Mouse (Mus musculus) lung, postnatal 25 days (tissue): ENCODE measurements at regions not wholly inside any gene's neighbourhood (a gene's known extent, or its start where the extent isn't known, plus 50 kb on each side); places are given as distances from the start of the nearest gene placed in this dataset.

ENCODE experiments used
- DNase-seq: peaks from one replicate; pipeline ENCODE4 v3.0.0; 2022; ENCODE audit warnings: low spot score

DNA sequence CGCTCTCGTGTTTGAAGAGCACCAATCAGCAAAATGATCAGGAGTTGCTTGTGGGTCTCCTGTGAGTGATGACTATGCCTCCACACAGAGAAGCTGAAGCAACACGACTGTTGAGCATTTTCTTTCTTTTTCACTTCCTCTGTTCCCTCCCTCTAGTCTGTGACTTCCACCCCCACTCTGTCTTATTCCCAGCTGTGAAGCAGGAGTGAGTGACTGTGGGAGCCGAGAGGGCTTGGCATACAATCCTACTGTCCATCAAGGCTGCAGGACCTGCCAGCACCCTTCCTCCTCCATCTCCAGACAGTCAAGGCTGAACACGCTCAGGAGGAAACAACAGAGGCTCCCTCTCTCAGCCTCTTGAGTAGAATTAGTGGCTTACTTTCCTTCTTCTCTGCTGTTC is 401.3 kb downstream of the Plcl1 start:
- DNase-seq = peak; percentile 19

DNA sequence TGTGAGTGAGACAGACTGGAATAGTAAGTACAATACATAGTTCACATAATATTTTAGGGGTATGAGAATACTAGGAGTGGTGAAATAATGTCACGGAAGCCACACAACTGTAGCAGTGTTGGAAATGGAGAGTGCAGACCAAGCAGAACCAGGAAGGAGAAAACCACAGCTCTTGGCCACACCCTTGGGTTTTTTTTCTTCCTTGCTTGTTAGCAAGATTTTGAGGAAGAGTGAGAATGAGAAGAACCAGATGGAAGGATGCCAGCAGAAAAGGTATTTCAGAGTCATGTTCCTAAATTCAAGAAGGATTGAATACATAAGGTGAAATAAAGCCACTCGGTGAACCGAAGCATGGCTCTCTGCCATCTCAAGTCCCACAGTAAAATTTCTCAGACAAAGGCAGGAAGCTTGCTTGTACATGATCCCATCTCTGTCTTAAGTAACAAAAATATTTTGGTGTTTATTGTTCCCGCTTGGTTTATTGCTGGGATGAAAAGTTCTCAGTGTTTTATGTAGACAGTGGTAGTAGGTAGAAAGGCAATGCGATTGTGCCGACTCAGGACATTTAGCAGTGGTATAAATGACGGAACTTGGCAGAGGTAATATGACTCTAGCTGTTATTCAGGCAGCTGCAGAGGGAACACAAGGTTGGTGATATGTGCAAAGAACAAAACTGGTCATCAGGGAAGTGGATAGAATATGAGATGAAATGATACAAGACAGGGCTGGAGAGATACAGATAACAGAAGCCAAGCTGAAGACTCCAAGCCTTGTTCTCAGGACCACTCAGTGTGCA is 403.2 kb downstream of the Plcl1 start:
- DNase-seq = peak; percentile 43

DNA sequence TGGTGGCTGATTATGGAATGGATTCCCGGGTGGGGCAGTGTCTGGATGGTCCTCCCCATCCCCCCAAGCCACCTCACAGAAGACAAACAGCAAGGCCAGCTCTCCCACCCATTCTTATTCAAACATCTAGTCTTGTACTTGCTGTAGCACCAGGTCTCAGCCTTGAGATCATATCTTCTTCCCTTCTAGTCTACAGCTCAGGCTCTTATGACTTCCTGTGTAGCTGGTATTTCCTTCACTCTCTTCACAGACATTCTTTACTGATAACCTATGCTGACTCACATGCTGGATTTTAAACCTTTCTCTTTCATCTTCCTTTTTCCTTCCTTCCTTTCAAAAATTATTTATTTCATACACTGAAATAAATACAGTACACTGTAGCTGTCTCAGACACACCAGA is 406.8 kb downstream of the Plcl1 start:
- DNase-seq = no peak

DNA sequence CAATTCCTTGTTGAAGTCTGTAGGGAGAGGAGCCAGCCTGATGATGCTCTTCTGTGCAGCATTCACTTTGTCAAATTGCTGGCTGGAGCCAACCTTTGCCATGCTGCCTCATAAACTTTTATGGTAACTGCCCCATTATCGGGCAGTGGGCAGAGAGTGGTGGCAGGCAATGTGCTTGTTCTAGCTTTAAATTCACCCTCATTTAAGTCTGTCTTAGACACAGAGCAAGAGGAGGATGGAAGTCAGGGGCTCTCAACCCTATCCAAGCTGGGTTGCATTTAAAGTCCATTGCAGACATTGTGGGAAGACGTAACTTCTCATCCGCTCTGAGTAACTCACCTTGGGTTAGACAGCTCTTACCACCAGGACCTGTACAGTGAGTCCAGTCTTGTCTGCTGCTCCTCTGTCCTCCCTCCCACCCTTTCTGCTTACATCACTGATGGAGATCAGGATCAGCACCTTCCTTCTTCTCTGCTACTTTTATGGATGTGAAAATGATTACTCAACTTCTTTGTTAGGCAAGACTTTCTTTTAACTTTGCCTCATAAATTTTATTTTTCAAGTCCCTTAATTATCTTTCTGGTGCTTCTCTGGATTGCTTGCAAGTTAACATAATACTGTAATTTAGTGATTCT is 415.3 kb downstream of the Plcl1 start:
- no peak for DNase-seq

DNA sequence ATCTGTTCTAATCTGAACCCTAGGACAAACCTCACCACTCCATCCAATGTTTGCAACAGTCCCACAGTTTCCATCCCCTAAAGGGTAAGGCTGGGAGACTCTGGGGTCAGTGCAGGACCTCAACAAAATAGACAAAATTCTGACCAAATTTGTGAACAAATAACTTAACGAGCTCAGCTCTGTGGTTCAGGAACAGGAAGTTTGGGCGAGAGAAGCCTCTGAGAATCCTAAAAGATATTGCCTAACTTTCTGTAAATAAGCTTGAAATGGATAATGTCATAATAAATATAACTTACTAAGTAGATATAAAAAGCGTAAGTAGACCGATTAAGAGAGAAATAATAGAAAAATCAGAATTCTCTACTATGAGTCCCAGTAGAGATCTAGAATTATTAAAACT is 416.9 kb downstream of the Plcl1 start:
- no peak for DNase-seq

DNA sequence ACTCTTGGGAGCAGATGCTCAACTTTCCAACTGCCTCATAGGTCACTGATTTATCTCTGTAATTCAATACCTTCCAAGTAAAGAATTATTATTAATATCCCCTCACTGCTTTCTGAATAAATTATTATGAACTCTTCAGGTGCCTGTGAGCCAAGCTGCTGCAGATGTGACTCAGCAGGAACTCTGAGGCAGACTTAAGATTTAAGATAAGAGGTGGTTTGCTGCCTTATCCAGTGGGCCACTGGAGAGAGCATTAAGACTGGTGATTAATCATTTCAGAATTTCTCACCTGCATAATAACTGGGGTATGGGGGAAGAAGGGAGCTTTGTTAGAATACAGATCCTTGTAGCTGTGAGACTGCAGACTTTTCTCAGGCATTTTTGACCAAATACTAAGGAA is 421.5 kb downstream of the Plcl1 start:
- no peak for DNase-seq

DNA sequence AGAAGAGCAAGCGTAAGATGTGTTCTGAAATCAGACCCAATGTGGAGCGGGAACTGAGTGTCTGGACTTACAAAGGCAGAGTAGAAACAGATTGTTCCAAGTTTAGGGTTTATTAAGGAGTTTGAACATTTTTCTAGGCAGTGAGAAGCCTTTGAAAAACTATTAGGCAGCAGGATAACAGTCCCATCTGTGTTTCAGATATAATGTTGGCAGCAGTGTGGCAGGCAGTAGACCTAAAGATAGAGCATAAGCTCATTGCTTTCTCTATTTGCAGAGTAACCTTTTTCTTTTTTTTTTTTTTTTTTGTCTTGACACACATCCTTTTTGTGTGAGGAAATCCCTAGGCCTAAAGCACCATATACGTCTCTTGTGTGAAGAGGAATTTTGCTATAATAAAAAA is 429.6 kb downstream of the Plcl1 start:
- DNase-seq = no peak

DNA sequence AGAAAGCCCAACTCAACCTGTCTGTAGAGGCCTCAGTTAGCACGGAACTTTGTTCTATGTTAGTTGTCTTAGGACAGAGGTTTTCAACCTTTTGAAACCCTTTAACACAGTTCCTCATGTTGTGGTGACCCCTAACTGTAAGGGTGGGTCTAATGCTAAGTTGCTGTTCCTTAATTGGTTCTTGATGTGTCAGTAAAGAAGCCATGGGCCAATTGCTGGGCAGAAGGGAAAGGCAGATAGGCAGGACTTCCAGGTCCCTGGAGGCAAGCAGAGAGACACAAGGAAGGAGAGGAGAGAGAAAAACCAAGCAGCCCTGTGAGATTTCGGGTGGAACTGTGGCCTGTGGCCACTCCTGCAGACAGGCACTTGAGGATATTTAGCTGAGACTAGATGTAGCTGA is 431.0 kb downstream of the Plcl1 start:
- DNase-seq = peak; percentile 5

DNA sequence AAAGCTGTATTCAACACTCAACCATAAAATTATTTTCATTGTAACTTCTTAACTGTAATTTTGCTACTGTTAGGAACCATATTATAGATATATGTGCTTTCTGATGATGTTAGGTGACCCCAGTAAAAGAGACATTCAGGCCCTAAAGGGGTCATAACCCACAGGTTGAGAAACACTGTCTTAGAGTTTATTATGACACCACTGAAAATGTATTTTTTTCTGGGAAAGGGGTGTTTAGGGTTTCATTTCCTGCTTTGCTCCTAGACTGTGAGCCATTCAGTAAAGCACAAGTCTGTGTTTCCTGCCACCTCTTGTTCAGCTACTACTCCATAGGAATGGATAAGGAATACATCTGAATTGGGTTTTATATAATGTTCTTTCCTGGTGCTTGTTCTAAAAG is 431.6 kb downstream of the Plcl1 start:
- DNase-seq = no peak

DNA sequence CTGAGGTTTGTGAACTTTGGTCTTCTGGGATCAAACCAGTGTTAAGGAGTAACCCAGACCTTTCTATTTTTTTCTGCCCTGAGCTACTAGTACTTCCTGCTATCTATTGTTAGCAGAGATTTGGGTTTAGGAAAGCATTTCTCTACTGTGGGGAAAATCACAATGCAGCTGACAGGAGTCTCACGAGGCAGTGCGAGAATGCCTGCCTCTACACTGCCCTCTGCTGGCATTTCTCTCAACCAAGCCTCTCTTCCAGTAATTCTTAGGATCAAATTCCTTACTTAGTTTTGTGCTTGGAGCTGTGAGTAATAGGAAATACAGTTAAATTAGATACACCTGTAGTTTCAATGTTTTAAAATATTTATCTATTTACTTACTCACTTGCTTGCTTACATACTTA is 432.4 kb downstream of the Plcl1 start:
- peak; percentile 46 for DNase-seq

DNA sequence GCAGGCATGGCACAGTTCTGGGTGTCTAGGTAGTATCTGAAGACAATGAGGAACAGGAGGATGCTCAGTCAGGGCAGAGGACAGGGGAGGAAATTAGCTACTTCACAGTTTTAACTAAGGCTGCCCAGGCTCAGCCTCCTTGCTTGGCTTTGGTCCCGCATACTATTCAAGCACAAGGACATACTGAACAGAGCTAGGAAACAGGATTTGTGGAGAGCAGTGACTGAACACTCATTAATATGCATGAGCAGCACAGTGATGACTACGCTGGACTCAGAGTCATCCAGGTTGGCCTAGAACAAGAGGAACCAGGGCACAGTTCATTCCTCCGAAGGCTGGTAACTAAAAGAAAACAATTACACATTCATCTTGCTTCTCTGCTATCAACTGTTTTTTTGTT is 443.1 kb downstream of the Plcl1 start:
- no peak for DNase-seq

DNA sequence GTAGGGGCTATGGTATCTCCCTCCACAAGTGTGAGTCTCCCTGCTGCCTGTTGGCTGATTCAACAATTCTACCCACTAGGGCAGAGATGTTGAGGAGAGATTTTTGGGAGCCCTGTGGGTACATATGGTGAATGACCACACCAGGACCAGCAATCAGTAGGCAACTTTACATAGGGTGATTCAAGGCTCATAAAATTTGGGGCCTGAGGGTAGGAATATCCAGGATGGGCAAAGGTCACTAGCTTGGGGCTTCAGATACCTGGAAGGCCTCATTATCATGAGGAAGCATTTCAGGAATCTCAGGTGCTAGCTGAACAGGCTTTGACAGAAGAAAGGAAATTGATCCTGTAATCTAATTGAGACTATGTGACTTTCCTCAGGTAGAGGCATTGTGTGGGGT is 446.6 kb downstream of the Plcl1 start:
- DNase-seq = no peak

DNA sequence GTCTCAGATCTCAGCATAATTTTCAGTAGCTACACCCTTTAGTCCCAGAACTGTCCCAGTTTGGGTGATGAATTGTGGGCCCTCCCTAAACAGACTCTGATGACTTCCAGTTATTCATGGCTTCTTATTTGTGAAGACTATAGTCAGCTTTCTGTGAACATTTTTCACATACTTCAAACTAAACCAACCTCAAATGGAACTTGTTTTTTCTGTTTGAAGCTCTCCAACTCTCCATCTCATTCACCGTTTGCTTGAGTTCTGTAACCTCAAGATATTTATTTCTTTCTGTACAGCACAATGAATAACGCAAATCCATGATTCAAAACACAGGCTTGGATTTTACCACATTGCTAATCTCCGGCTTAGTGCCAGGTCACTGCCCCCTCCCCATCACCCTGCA is 453.4 kb downstream of the Plcl1 start:
- no peak for DNase-seq

DNA sequence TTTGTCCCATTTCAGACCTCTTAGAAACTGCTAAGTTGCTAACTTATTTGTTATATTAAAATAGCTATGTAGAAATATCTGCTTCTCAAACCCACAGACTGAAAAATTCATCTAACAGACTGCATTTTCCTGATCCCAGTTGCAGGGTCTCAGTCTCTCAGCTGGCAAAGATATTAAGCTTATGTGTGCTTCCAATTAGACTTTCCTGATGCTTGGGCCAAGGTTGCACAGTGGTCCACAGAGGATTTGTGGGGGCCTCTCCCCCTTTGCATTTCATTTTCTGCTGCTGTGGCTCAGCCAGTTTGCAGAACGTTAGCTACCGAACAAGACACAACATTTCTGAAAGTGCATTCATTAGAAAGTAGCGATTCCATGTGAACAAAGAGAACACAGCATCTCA is 457.4 kb downstream of the Plcl1 start:
- DNase-seq = no peak

DNA sequence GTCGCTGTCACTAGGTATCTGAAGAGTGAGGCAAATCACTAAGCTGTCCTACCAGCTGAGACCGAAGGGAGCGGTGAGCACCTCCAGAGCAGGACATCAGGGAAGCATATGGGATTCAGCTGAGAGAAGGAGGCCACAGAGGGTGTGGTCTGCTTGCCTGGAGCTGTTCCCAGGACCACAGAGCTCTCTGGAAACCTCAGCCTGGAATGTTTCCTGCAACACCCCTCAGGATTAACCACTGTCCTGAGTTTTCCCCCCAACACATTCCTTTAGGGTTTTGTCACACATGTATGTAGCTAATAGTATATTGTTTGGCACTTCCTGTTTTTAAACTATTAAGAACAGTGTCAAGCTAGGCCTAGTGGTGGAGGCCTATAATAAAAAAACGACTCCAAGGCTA is 459.6 kb downstream of the Plcl1 start:
- DNase-seq = no peak

DNA sequence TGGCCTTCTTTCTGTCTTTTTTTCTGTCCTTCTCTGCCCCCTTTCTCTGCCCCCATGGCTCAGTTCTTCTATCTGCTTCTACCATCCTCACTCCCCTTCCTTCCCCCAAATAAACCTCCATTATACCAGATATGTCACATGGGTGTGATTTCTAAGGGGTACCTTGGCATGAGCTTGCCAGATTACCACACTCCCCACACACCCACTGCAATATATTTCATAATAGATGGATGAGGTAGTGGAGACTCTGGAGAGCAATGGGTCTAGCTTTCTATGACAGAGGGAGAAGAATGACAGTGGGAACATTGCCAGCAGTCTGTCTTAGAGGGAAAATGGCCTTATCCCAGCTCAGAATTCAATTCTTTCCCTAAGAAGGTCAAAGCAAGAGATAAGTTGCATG is 461.0 kb downstream of the Plcl1 start:
- no peak for DNase-seq

DNA sequence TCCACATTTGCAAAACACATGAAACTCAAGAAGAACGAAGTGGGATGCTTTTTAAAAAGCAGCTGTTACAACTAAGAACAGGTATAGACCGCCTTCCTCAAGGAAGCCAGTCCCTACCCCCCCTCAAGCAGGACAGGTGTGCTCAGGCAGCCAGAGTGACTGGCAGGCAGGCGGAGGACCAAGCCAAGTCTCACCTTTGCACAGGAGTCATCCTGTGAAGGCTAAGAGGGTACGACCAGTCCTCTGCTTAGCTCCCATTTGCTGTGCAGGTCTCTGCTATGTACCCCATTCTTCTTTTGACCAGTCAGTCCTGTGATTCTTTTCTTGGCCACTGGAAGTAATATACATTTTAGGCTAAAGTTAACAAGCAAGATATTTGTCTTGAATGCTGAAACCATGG is 467.9 kb downstream of the Plcl1 start:
- DNase-seq = no peak

DNA sequence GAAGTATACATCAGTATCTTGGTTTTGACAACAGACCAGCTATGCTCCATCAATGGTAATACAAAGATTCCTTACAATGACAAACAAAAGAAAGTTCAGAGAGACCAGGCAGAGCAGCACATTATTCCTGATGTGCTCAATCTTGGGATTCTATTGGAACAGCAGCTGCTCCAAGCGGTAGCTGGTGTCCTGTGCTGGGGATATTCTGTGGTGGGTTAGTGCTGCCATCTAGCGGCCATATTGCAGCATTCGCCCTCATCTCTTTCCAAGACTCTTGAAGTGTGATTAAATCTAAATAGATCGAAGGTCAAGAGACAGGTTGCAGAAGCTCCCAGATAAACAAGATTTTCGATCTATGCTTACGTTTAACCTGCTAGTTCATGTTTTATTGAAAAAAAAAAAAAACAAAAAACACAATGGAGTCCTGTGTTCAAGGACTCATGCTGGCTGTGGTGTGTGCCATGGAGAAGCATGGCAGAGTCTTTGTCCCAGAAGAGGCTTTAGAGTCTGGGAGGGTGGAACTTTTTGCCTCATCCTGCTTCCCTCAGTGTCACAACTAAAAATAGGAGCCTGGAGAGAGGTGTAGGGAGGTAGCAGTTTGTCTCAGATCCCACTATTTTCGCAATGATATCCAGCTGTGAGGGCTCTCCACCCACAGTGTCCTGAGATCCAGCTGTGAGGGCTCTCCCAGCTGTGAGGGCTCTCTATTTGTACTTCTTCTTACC is 468.6 kb downstream of the Plcl1 start:
- DNase-seq = peak; percentile 52

DNA sequence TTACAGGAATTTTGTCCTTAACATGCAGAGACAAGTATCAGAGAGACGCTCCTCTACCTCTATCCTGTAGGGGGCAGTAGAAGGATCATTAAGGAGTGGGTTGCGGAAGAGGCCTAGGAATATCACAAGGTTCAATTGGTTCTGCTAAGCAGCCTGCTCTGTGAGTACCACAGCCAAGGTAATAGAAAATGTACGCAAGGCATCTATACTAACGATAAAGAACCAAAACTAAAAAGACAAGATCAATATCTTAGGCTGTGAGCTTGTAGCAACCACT is 469.1 kb downstream of the Plcl1 start:
- no peak for DNase-seq

DNA sequence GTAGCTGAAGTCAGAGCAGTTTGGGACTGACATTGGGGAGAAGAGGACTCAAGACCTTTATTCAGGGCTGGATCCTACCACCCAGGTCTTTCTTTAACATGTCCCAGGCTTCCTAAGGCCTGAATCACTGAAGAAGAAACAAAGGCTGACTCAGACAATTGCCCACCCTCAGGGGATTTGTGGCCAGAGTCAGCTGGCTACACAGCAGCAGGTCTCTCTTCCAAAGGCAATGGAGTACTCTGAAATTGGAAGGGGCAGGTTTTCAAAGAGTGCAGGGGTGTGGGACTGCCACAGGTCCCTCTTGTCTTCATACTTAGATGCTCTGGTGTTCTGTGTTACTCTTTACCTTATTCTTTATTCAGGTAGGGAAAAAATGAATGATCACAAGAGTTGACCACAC is 478.9 kb downstream of the Plcl1 start:
- DNase-seq = no peak

DNA sequence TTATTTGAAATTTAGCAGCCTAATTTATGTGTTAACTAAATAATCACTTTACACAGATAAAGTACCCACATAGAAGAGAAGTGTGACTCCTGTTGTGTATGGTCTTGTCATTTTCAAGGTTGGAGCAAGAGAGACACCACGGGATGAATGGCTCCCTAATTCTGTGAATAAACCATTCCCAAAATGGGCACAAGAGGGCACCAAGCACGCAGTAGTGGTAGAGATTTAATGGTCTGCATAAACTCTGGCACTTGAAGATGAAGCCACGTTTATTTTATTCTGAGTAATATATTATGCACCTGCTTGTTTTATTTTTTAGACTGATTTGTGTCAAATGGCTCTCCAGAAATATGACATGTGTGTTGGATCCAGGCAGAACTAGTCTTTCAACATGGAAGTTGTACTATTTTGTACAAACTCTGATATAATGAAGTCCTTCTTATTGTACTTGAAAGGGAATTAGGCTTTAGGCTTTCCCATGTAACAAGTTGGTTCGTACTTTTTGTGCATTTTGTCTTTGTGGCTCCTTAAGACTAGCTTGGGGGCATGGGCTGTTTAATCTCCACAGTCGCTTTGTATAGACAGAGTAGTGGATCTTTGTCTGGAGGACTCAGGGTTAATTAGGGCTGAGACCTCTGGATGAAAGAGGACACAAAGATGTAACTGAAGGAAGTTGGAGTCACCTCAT is 480.8 kb downstream of the Plcl1 start:
- DNase-seq = peak; percentile 8

DNA sequence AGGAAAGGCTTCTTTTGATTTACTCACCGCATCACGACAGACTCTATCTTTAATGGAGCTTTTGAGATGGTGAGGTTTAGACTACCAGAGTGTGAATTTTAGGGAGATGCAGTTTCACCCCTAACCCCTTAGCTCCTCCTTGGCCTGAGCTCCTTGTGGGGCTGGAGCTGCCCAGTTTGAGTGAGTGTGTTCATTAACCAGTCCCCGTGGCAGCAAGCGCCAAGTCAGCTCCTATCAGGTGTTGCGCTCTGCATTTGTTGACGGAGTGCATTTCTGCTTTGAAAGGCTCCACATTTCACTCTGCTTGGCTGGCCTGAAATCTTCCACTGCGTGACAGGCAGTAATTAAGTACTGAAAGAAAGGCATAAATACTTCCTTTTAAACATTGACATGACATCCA is 481.7 kb downstream of the Plcl1 start:
- no peak for DNase-seq
